Mouse (Mus musculus): Measurements from ENCODE around the gene Trabd2b. TPM values are rescaled to one million over a fixed set of nuclear protein-coding genes. Genes with fewer than 3 reads are reported as not detected.

Trabd2b gene
- not detected for polyA plus RNA-seq (2017; shearing (Covaris generic))

DNA sequence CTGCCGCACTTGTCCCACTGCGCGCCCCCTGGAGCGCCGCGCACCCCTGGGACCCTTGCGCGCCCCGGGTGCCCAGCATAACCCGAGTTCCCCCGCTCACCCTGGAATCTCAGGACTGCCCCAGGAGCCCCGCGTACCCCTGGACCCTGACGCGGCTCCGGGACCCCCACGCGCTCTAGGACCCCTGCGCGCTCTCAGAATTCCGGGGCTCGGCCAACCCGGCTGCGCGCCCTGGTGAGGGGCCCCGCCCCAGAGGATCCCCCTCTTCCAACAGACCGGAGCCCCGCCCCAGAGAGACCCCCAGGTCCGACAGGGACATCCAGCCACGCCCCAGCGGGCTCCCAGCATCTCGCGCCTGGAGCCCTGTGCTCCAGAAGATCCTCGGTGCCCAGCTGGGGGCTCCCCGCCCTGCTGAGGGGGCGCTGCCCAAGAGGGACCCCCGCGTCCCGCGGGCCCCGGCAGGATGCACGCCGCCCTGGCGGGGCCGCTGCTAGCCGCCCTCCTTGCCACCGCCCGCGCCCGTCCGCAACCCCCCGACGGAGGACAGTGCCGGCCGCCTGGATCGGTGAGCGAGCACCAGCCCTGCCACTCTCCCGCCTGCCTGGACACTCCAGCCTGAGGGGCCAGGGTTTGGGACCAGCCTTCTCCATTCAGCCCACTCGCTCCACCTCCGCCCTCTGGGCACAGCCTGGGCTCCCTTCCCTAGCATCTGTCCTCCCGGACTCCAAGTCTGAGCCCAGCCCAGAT, at the start of gene Trabd2b:
Gene Trabd2b (plus strand): TSS at position 370 of the 747 bp plus-strand sequence.

Other genes starting within 250 kb of the Trabd2b start
- gene Skint11, start 243.3 kb upstream of the Trabd2b start, polyA plus RNA-seq (2017; shearing (Covaris generic)): not detected

All from effector memory CD4-positive, alpha-beta T cell, adult 5 months (primary cell).